Mouse (Mus musculus) left cerebral cortex, adult 9 months (tissue): ENCODE results near the gene Gkap1.

Experiments used
- DNase-seq, 2 experiments: peaks; one replicate each; pipeline ENCODE4 v3.0.0; 2022; ENCODE audit warnings: low spot score in 2 of 2

Gkap1 gene

DNA sequence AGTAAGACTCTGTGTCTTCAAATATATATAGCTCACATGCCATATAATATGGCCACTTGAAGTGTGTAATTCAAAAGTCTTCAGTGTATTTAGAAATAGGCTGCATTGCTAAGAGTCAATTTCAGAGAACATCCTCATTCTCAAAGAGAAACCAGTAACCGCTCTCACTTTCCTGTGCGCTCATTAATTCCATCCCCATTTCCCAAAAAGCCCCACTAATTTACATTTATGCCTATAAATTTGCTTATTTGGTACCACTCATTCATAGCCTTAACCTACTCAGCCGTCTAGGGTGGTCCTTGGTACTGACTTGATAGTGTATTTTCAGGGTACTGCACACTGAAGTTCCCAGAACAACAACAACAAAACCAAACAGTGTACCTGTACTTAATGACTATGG lies 73.6 kb downstream of the Gkap1 start:
- no peak for DNase-seq

DNA sequence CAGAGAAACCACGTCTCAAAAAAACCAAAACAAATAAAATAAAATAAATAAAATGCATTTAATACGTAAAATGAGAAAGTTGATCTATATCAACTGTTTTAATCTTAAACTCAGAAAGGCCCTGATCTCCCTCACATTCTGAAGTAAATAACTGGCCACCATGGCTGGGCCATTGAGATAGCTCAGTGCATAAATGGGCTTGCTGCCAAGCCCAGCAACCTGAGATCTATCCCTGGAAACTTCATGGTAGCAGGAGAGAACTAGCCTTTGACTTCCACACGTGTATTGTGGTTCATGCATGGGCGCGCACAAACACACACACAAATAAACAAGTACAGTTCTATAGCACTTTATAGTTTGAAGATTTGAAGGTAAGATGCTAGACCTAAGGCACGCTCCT lies 74.2 kb downstream of the Gkap1 start:
- no peak for DNase-seq

DNA sequence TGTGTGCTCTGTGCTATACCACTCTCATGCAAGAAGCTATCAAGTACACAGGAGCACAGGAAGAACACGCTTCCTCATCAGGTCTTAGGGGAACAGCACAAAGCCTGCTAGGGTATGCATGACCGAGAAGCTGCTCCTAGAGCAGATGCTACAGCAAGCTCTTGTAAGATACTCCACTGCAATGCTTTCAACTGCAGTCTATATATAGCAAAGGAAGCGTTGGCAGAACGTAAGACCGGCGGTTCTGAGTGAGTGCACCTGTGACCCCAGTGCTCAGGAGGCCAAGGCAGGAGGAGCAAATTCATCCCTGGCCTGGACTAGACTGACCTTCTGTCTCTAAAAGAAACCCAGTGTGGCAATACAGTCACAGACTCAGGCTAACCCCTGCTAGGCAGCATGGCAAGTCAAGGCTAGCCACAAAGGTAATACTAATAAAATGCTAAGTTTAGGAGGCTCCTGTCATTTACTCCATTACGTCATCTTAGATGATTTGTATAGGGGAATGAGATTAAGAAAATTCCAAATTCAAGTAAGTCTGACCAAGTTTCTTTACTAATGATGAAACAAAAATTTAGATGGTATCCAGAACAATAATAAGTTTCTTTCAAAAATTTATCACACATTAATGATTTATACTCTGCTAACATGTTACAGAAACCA lies 77.4 kb downstream of the Gkap1 start:
- DNase-seq, result no peak

DNA sequence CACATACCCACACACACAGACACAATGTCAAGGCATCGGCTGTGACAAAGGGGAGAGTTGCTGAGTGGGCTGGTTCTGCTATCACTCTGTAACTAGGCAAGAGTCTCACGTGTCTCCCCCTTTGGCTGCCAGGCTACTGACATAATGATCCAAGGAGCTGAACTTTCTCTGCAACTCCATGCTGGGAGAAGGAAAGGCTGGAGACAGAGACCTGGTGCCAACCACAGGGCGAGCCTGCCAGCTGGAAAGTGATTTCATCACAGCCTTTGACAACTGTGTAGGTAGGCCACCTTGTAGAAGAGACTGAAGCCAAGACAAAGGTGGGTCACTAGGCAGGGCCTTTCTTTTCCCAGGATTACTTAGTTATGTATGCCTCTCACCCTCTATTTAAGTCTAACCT lies 78.3 kb downstream of the Gkap1 start:
- no peak for DNase-seq

DNA sequence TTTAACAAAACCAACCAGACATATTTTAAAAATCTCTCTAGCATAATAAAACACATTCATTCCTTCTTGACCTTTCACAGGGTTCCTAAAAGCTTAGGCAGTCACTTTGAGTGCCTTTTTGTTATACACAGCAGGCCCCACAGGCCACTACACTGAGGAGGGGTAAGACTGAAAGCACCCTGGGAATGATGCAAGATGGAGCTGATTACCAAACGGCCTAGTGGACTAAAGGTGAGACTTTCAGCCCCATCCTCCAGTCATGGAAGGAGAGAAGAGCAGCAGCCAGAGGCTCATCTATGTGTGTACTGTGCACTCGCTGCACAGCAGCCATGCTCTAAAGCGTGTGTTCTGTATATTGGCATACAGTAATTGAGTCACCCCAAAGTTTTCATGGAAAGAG lies 80.6 kb downstream of the Gkap1 start:
- no peak for DNase-seq

DNA sequence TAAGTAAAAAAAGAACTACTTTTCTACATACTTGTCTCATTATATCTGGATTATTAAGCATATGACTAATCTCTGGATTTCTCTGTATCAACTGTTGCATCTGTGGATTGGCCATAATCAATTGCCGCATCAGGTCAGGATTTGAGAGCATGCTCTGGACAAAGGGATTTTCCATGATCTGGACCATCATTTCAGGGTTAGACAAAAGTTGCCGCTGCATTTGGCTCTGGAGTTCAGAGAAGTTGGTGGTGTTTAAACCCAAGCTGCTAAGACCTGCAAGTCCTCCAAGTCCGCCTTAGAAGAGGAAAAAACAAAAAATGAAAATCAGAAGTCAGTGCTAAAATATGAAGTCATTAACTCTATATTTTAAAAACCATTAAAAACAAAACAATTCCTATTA lies 82.3 kb downstream of the Gkap1 start:
- DNase-seq, result no peak

DNA sequence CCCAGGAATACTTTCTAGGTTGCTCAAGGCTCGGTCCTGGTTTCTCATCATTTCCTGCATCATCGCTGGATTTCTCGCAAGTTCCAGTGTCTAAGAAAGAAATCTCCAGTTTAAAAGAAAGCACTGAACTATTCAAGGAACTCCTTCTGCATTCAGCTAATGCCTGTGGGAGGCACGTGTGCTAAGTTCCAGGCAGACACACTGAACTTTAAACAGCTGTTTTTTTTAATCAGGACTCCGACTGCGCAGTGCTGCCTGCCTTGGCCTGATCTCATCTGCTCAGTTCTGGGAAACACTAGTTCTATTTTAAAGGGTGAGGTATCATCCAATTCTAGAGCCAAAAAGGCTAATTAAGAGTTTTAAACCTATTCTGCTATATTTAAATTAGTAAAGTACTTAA lies 83.4 kb downstream of the Gkap1 start:
- DNase-seq, result no peak

DNA sequence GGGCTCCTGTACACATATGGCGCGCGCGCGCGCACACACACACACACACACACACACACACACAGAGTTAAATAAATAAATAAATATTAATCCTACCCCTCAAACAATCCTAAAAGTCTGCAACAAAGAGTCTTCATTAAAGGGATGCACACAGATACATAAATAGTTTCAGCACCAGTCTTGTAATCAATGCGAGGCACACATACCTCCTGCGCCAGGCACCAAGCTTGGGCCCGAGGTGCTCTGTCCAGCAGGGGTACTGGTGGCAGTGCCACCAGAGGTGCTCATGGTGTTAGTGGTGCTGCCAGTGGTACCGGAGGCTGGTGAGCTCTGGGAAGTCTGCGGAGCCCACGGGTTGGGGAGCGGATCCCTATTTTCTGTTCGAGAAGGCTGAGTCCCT lies 84.0 kb downstream of the Gkap1 start:
- no peak for DNase-seq

DNA sequence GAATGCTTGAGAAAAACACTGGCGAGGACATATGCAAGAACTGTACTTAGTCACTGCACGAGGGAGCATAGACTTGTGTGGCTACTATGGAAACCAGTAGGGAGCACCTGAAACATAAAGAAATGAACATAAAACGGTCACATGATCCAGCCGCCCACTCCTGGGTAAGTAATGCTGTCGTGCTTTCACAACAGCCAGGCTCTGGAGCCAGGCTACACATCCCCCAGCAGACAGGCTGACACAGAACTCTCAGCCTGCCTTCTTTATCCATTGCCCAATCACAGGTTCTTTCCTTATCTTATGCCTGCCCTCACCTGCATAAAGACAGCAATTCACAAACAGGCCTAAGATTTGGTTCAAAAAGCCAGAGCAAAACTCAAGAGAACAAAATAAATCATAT lies 86.0 kb downstream of the Gkap1 start:
- DNase-seq, result peak in 1 of 2 experiments; percentile 44

DNA sequence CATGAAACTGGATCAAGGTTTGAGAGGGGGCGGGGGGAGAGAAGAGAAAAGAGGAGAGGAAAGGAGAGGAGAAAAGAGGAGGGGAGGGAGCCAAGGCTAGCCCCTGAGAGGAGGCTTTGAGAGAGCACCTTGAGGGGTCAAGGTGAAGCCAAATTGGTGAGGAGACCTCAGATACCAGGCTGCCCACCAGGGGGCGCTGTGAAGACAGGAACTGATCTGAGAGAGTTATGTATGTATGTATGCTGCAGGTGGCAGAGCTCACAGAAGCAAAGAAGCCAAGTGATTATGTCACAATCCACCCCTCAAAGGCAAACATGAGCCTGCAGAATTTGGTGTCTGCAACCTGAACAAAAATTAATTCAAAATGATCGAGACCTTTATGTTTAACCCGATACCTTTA lies 87.1 kb downstream of the Gkap1 start:
- DNase-seq, result peak; percentile 49 to 86

DNA sequence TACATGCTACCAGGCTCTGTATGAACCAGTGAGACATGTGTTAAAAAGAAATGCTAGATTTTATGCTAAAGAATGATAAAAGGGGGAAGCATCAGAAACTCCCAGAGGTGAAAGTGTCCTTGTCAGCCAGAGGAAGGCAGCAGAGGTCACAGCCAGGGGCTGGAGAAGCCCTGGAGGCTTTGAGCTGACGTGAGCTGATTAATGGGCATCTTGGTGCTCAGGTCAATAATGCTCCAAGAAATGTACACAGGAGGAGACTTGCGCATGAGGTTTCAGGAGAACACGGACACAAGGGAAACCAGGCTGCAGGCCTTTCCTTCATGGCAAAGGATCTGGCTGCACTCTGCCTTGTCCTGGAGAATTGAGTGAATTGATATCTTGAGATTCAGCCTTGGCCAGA lies 87.7 kb downstream of the Gkap1 start:
- no peak for DNase-seq

DNA sequence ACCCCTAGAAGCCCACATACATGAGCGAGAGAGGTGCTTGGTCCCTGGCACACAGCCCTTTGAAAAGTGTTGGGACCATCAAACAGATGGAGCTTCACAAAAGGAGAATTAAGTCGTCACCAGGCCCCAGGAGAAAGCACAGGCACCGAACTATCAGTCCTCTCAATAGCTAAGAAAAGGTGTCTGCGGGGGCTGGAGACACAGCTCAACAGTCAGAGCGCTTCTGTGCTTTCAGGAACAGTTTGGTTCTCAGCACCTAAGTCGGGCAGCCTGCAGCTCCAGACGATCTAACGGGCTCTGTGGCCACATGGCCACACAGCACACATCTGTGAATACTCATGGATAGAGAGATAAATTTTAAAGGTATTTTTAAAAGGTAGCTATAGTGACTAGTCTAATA lies 89.2 kb downstream of the Gkap1 start:
- peak in 1 of 2 experiments; percentile 48 for DNase-seq

DNA sequence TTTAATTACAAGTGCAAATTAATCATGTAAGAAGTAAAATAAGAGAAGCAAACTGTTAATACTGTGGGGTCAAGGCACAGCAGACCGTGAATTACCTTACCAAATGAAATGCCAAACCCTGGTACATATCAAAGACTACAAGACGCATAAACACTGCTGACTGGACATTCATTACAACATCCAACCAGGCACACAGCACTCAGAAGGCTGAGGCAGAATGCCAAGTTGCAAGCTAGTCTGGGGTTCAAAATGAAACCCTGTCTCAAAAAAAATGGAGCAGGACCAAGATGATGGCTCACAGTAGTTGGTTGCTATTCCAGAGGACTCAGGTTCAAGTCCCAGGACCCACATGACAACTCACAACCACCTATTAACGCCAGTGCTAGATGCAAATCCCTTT lies 91.4 kb downstream of the Gkap1 start:
- no peak for DNase-seq
